Mouse (Mus musculus): ENCODE data around the gene Cenpa.
"Not testable (repeated sequence)": the region's sequence is repeated elsewhere in the genome, so short reads cannot be mapped to it uniquely, and the experiment has no call there.

Gene Cenpa

GRCm38 (mm10) chr5:30647815-30648560, 18.6 kb upstream of the Cenpa start, which contains the start of gene Slc35f6:
Gene Slc35f6 (plus strand): TSS chr5:30647933.
- DNase-seq, result peak; percentile 97

- DNase-seq, result no peak
These were observed 17.0 kb upstream of the Cenpa start for GRCm38 (mm10) chr5:30649558-30649957.

GRCm38 (mm10) chr5:30650756-30651155, 15.8 kb upstream of the Cenpa start:
- no peak for DNase-seq

- DNase-seq, result no peak
These were observed 15.0 kb upstream of the Cenpa start for GRCm38 (mm10) chr5:30651554-30651953.

- DNase-seq, result no peak
These were observed 13.3 kb upstream of the Cenpa start for GRCm38 (mm10) chr5:30653246-30653645.

GRCm38 (mm10) chr5:30655042-30655441, 11.5 kb upstream of the Cenpa start:
- no peak for DNase-seq

- DNase-seq, result no peak
These were observed 10.9 kb upstream of the Cenpa start for GRCm38 (mm10) chr5:30655526-30656195.

GRCm38 (mm10) chr5:30659042-30659441, 7.5 kb upstream of the Cenpa start:
- no peak for DNase-seq

GRCm38 (mm10) chr5:30660278-30660677, 6.3 kb upstream of the Cenpa start:
- no peak for DNase-seq

- DNase-seq, result no peak
These were observed 5.8 kb upstream of the Cenpa start for GRCm38 (mm10) chr5:30660813-30661212.

- no peak for DNase-seq
These were observed 1.2 kb upstream of the Cenpa start for GRCm38 (mm10) chr5:30665360-30665759.

GRCm38 (mm10) chr5:30665968-30666367, 609 bp upstream of the Cenpa start:
- no peak for DNase-seq

GRCm38 (mm10) chr5:30667215-30667614, 638 bp downstream of the Cenpa start:
- DNase-seq, result no peak

GRCm38 (mm10) chr5:30667686-30668085, 1.1 kb downstream of the Cenpa start:
- no peak for DNase-seq

GRCm38 (mm10) chr5:30668637-30669495, 2.3 kb downstream of the Cenpa start:
- DNase-seq, result no peak

- DNase-seq, result no peak
These were observed 2.9 kb downstream of the Cenpa start for GRCm38 (mm10) chr5:30669496-30669830.

GRCm38 (mm10) chr5:30670091-30670490, 3.5 kb downstream of the Cenpa start:
- DNase-seq, result no peak

- no peak for DNase-seq
These were observed 7.4 kb downstream of the Cenpa start for GRCm38 (mm10) chr5:30674001-30674400.

- no peak for DNase-seq
These were observed 10.2 kb downstream of the Cenpa start for GRCm38 (mm10) chr5:30676800-30677199.

GRCm38 (mm10) chr5:30678069-30678468, 11.5 kb downstream of the Cenpa start:
- not testable (repeated sequence) for DNase-seq

GRCm38 (mm10) chr5:30678722-30679296, 12.2 kb downstream of the Cenpa start:
- no peak for DNase-seq

GRCm38 (mm10) chr5:30679593-30679992, 13.0 kb downstream of the Cenpa start:
- DNase-seq, result no peak

- no peak for DNase-seq
These were observed 15.4 kb downstream of the Cenpa start for GRCm38 (mm10) chr5:30681970-30682369.

Measured in lung, postnatal 10 days (tissue).